Mouse (Mus musculus) left cerebral cortex, adult 8-10 months (tissue): ENCODE measurements at regions not wholly inside any gene's neighbourhood (a gene's known extent, or its start where the extent isn't known, plus 50 kb on each side); places are given as distances from the start of the nearest gene placed in this dataset.

ENCODE experiments used
- DNase-seq, 2 experiments: peaks; one replicate each; pipeline ENCODE4 v3.0.0; 2022; ENCODE audit warnings: low spot score in 2 of 2

DNA sequence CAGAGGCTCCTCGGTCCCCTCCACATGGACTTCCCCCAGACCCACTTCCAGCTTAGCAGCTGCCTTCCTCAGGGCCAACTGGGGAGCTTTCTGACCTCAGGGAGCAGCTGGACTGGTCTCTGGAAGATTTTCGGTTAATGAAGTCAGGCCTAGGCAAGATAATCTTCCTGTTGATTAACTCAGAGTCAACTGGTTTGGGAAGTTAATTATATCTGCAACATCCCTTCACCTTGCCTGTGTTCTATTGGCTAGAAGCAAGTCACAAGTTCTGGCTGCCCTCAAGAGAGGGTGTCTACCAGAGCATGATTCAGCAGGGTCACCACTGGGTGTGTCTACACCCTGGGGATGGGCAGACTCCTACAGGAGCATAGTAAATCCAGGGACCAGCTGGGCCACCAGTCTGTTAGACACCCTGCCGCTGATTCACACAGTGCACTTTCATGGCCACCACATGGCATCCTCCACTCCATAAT lies 53.9 kb upstream of the Maml3 start:
- no peak for DNase-seq

- no peak for DNase-seq
Measured at GRCm38 (mm10) chr3:52161688-52162087, 56.8 kb upstream of the Maml3 start.

- no peak for DNase-seq
Measured at GRCm38 (mm10) chr3:52163990-52164389, 59.1 kb upstream of the Maml3 start.

- DNase-seq, result no peak
Measured at GRCm38 (mm10) chr3:52167420-52167819, 62.5 kb upstream of the Maml3 start.

DNA sequence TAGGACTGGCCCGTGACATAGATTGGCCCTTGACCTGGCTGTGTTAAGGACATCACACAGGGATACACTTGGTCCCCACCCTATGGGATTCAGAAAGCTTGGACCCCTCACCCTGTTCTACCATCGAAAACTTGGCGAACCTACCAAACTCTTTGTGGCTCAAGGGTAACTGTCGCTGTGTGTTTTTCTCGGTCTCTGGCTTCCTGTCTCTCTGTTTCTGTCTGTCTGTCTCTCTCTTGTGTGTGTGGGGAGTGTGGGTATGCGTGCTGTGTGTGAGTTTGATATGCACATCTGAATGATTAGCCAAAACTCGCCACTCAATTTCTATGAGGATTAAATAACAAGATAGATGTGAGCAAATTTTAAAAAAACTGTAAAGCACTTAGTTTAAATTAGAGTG lies 66.0 kb upstream of the Maml3 start:
- no peak for DNase-seq

DNA sequence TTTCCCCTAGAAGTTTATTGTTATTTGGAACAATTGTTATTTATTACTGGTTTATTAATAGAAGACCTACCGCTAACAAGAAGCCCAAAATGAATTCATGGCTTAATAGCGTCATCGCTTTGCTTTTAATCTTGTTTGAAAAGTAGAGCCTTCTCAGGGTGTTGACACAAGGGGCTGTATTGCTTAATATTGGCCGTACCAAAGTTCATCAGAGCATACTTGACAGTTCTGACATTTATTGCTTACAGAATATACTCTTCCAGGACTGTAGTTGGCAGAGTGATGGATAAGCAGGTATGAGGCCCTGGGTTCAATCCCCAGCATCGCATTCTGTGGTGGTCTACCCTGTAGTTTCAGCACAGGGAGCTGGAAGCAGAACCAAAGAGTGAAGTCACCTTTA lies 66.4 kb upstream of the Maml3 start:
- no peak for DNase-seq

DNA sequence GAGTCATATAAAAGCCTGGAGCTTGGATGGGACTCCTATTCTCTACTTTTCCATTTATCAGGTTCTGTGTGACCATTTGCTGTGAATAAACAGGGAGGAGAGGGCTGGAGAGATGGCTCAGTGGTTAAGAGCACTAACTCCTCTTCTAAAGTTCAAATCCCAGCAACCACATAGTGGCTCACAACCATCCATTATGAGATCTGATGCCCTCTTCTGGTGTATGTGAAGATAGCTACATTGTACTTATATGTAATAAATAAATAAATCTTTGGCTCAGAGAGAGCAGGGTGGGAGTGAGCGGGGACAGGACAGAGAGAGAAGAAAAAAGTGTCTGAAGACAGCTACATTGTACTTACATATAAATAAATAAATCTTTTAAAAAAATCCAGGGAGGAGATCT lies 68.6 kb upstream of the Maml3 start:
- no peak for DNase-seq

GRCm38 (mm10) chr3:52176108-52176507 lies 71.2 kb upstream of the Maml3 start:
- DNase-seq, result no peak

DNA sequence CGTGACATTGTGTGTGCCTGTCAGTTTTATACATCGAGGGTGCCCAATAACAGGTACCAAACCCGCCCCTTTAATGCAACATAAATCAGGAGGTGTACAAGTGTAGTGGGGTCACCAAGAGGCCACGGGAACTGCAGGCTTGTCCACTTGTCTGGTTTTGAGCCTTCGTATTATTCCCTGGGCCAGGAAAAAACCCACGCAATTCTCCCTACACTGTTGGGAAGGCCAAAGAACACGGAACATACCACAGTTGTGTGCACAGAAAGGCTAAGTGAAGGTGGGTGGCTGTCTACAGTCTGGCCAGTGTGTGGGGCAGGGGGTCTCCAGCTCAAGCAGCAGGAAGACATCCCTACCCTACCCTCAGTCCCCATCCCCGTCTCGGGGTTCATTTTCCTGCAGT lies 74.0 kb upstream of the Maml3 start:
- DNase-seq, result no peak

GRCm38 (mm10) chr3:52179686-52180085 lies 74.8 kb upstream of the Maml3 start:
- DNase-seq, result peak in 1 of 2 experiments; percentile 72

GRCm38 (mm10) chr3:52180306-52180705 lies 75.4 kb upstream of the Maml3 start:
- DNase-seq, result no peak

- peak in 1 of 2 experiments; percentile 36 for DNase-seq
Measured at GRCm38 (mm10) chr3:52180785-52181184, 75.9 kb upstream of the Maml3 start.

GRCm38 (mm10) chr3:52181326-52182101 lies 76.6 kb upstream of the Maml3 start:
- DNase-seq, result no peak

- no peak for DNase-seq
Measured at GRCm38 (mm10) chr3:52184241-52184640, 79.4 kb upstream of the Maml3 start.

GRCm38 (mm10) chr3:52185351-52185750 lies 80.5 kb upstream of the Maml3 start:
- no peak for DNase-seq

GRCm38 (mm10) chr3:52187401-52187801 lies 80.7 kb upstream of the Foxo1 start:
- no peak for DNase-seq

DNA sequence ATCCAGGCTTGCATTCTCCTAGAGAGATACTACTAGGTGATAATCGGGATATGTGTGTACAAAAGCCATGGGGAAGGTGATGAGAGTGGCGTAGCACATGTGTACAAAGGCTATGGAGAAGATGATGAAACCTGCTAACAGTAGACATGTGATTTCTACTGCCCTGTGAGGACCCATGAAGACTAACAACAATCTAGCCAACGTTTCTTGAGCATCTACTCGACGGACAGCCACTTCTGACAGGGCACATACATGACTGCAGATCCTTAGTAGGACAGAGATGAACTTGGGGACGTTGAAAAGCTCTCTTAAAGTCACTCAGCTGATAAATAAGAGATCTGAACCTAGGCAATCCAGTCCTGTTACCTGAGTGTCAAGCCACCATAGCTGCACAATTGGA lies 79.8 kb upstream of the Foxo1 start:
- no peak for DNase-seq

- DNase-seq, result no peak
Measured at GRCm38 (mm10) chr3:52189016-52189415, 79.1 kb upstream of the Foxo1 start.

DNA sequence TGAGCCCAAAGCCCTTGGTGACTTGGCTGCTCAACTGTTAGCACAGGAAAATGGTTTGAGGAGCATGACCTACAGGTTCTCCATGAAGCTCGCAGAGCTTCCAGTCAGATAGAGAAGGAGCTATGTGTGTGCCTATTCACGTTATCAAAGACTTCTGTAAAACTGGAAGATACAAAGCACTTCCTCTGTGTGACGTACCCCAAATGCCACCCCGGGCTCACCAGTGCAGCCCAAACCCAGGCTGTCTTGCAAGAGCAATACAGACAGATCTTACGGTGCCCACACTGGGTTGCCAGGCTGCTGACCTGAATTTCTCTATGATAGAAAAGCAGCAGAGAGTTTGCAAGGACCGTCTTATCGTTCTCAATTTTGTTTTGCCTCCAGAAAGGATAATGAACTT lies 78.1 kb upstream of the Foxo1 start:
- no peak for DNase-seq

DNA sequence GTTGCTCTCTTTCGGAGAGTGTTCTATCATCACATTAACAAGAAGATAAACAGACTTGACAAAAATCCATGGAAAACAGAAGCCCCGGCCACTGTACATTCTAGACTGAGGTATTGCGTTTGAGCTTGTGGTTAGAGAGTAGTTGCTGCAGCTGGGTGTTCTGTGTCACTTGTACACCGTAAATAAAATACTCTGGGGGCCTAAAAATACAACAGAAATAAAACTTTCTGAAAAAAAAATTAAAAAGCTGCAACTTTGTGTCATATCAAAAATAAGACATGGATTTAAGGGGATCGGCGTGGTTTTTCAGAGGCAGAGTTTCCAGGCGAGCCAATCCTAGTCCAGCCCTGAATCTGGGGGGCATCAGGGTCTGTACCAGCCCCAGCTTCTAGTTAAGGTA lies 75.1 kb upstream of the Foxo1 start:
- DNase-seq, result no peak

- no peak for DNase-seq
Measured at GRCm38 (mm10) chr3:52194216-52194615, 73.9 kb upstream of the Foxo1 start.

DNA sequence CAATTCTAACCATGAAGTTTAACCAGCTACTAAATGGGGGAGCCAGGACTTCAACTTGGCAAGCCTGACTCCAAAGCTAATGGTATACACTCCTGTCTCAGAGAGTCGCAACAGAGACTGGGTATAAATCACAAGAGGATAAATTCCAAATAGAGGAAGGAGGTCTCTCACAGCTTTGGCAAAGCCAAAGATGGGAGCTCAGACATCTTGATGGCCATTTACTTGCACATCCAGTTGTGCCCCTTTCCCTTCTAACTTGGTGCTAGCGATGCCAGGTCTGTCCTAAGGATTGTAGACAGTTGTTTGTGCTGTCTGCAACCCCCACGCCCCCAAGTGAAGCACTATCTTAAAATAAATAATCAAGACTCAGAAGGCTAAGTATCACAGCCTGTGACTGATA lies 72.7 kb upstream of the Foxo1 start:
- DNase-seq, result no peak
